Mouse (Mus musculus) embryonic facial prominence, embryonic 11.5 days (tissue): ENCODE measurements at regions not wholly inside any gene's neighbourhood (a gene's known extent, or its start where the extent isn't known, plus 50 kb on each side); places are given as distances from the start of the nearest gene placed in this dataset.

Experiments
- ATAC-seq: fragments of 200-750 bp; cut with Nextera tagmentation; replicated peaks from 2 replicates; pipeline ENCODE4 v1.8.0; 2017; ENCODE audit warnings: low read depth; ENCODE audit not compliant: insufficient number of reproducible peaks, low FRiP score, low TSS enrichment
- DNase-seq: peaks from one replicate; pipeline ENCODE4 v3.0.0-alpha.2; 2015; ENCODE audit warnings: low spot score
- H3K27ac ChIP-seq: fragments of 300-500 bp; sonication (generic); replicated peaks from 2 replicates; pipeline ENCODE4 v1.5.1; 2014; ENCODE audit warnings: mild to moderate bottlenecking, low read depth, low read length, control low read depth
- H3K27me3 ChIP-seq: fragments of 300-500 bp; sonication (generic); 2 replicates; pipeline ENCODE4 v1.6.1; 2014; ENCODE audit warnings: mild to moderate bottlenecking, low read length, moderate library complexity, mixed read lengths; ENCODE audit not compliant: control insufficient read depth, insufficient read depth
- H3K36me3 ChIP-seq: fragments of 300-500 bp; sonication (generic); replicated peaks from 2 replicates; pipeline ENCODE4 v1.6.1; 2014; ENCODE audit warnings: low read depth, mild to moderate bottlenecking, low read length, moderate library complexity, mixed read lengths; ENCODE audit not compliant: control insufficient read depth, insufficient read depth
- H3K4me1 ChIP-seq: fragments of 300-500 bp; sonication (generic); 2 replicates; pipeline ENCODE4 v1.6.1; 2014; ENCODE audit warnings: low read length, mixed read lengths; ENCODE audit not compliant: control insufficient read depth, insufficient read depth
- H3K4me2 ChIP-seq: fragments of 300-500 bp; sonication (generic); 2 replicates; pipeline ENCODE4 v1.6.1; 2014; ENCODE audit warnings: low read depth, mild to moderate bottlenecking, control low read depth, low read length, moderate library complexity
- H3K4me3 ChIP-seq: fragments of 300-500 bp; sonication (generic); 2 replicates; pipeline ENCODE4 v1.5.1; 2014; ENCODE audit warnings: low read depth, low read length, control low read depth
- H3K9ac ChIP-seq: fragments of 300-500 bp; sonication (generic); replicated peaks from 2 replicates; pipeline ENCODE4 v1.6.1; 2014; ENCODE audit warnings: mild to moderate bottlenecking, control low read depth, low read length
- H3K9me3 ChIP-seq: fragments of 300-500 bp; sonication (generic); replicated peaks from 2 replicates; pipeline ENCODE4 v1.6.1; 2016; ENCODE audit warnings: mild to moderate bottlenecking, low read length, inconsistent platforms, mixed read lengths; ENCODE audit not compliant: control insufficient read depth
- WGBS: fragments of 180-500 bp; shearing (Covaris S2); extraction: QIAGEN DNeasy Blood & Tissue Kit; methylation state at CpG from one replicate; pipeline ENCODE4 v1.1.7; 2014; 5-methylcytosine and 5-hydroxymethylcytosine counted together

- ATAC-seq (no peak), DNase-seq (no peak)
- H3K4me2 ChIP-seq = no peak overlapping the region
- H3K27me3 ChIP-seq = no peaks in the 10 kb centered on the region
- WGBS = 46% methylated on average over 5 of the region's 5 CpGs
- no peaks in the 10 kb centered on the region for H3K4me1 ChIP-seq
- no peak overlapping the region for H3K9ac ChIP-seq
- H3K27ac ChIP-seq = no peak overlapping the region
- no peaks in the 10 kb centered on the region for H3K9me3 ChIP-seq
- no peaks in the 10 kb centered on the region for H3K36me3 ChIP-seq
- no peak overlapping the region for H3K4me3 ChIP-seq
These were observed 401.0 kb downstream of the Tshz3 start for GRCm38 (mm10) chr7:37098950-37099349.

GRCm38 (mm10) chr7:37104671-37105070 is 406.8 kb downstream of the Tshz3 start:
- DNase-seq (no peak), ATAC-seq (no peak)
- Histone ChIP-seq H3K4me3 (no peak overlapping the region), H3K4me1 (no peaks in the 10 kb centered on the region), H3K4me2 (no peak overlapping the region), H3K9ac (no peak overlapping the region), H3K27ac (no peak overlapping the region), H3K27me3 (no peaks in the 10 kb centered on the region), H3K9me3 (no peaks in the 10 kb centered on the region), H3K36me3 (no peaks in the 10 kb centered on the region)
- 85% methylated on average over 9 of the region's 9 CpGs for WGBS

GRCm38 (mm10) chr7:37111071-37111470 is 413.2 kb downstream of the Tshz3 start:
- no peaks in the 10 kb centered on the region for H3K4me1 ChIP-seq
- peak; percentile 75 for DNase-seq
- 38% methylated on average over 6 of the region's 6 CpGs for WGBS
- H3K27ac ChIP-seq = no peak overlapping the region
- no peak overlapping the region for H3K4me2 ChIP-seq
- no peaks in the 10 kb centered on the region for H3K9me3 ChIP-seq
- H3K9ac ChIP-seq = no peak overlapping the region
- H3K36me3 ChIP-seq = no peaks in the 10 kb centered on the region
- no peak overlapping the region for H3K4me3 ChIP-seq
- no peak for ATAC-seq
- no peaks in the 10 kb centered on the region for H3K27me3 ChIP-seq

GRCm38 (mm10) chr7:37120776-37121175 is 422.9 kb downstream of the Tshz3 start:
- H3K4me2 ChIP-seq = no peak overlapping the region

GRCm38 (mm10) chr7:37140191-37140590 is 442.3 kb downstream of the Tshz3 start:
- Histone ChIP-seq H3K4me3 (no peak overlapping the region), H3K36me3 (no peaks in the 10 kb centered on the region), H3K9ac (no peak overlapping the region), H3K27ac (no peak overlapping the region), H3K4me2 (no peak overlapping the region), H3K4me1 (no peaks in the 10 kb centered on the region), H3K27me3 (no peaks in the 10 kb centered on the region), H3K9me3 (no peaks in the 10 kb centered on the region)
- 89% methylated on average over 12 of the region's 12 CpGs for WGBS
- ATAC-seq (no peak), DNase-seq (no peak)

More at GRCm38 (mm10) chr7:37120776-37121175, 422.9 kb downstream of the Tshz3 start:
- DNase-seq (no peak), ATAC-seq (no peak)
- no peak overlapping the region for H3K27ac ChIP-seq
- no peaks in the 10 kb centered on the region for H3K36me3 ChIP-seq
- no peak overlapping the region for H3K4me3 ChIP-seq
- H3K4me1 ChIP-seq = no peaks in the 10 kb centered on the region
- no peaks in the 10 kb centered on the region for H3K9me3 ChIP-seq
- H3K27me3 ChIP-seq = no peaks in the 10 kb centered on the region
- H3K9ac ChIP-seq = no peak overlapping the region
- WGBS = 86% methylated on average over 4 of the region's 4 CpGs

GRCm38 (mm10) chr7:37142780-37143179 is 444.9 kb downstream of the Tshz3 start:
- H3K4me2 ChIP-seq = no peak overlapping the region
- DNase-seq (no peak), ATAC-seq (no peak)
- H3K9me3 ChIP-seq = no peaks in the 10 kb centered on the region
- H3K27me3 ChIP-seq = no peaks in the 10 kb centered on the region
- H3K27ac ChIP-seq = no peak overlapping the region
- no peaks in the 10 kb centered on the region for H3K36me3 ChIP-seq
- no peak overlapping the region for H3K4me3 ChIP-seq
- no peaks in the 10 kb centered on the region for H3K4me1 ChIP-seq
- WGBS = 87% methylated on average over 5 of the region's 5 CpGs
- no peak overlapping the region for H3K9ac ChIP-seq

- WGBS = 52% methylated on average over 6 of the region's 6 CpGs
- H3K4me1 ChIP-seq = no peaks in the 10 kb centered on the region
- no peak overlapping the region for H3K4me3 ChIP-seq
- H3K27ac ChIP-seq = no peak overlapping the region
- DNase-seq = no peak
- no peaks in the 10 kb centered on the region for H3K27me3 ChIP-seq
- ATAC-seq = no peak
- no peaks in the 10 kb centered on the region for H3K9me3 ChIP-seq
- H3K36me3 ChIP-seq = no peaks in the 10 kb centered on the region
- H3K9ac ChIP-seq = no peak overlapping the region
- H3K4me2 ChIP-seq = no peak overlapping the region
These were observed 446.4 kb downstream of the Tshz3 start for GRCm38 (mm10) chr7:37144303-37144702.

- DNase-seq = no peak
- no peak overlapping the region for H3K4me2 ChIP-seq
- no peak overlapping the region for H3K4me3 ChIP-seq
- 85% methylated on average over 5 of the region's 5 CpGs for WGBS
- no peak for ATAC-seq
- no peaks in the 10 kb centered on the region for H3K4me1 ChIP-seq
- no peak overlapping the region for H3K27ac ChIP-seq
- no peaks in the 10 kb centered on the region for H3K27me3 ChIP-seq
- no peaks in the 10 kb centered on the region for H3K36me3 ChIP-seq
- H3K9ac ChIP-seq = no peak overlapping the region
- no peaks in the 10 kb centered on the region for H3K9me3 ChIP-seq
These were observed 451.8 kb downstream of the Tshz3 start for GRCm38 (mm10) chr7:37149711-37150110.
